Mouse (Mus musculus) brain, embryonic 14.5 days (tissue): ENCODE data around the gene Cblb.

Source experiments
- CTCF ChIP-seq: fragments of 200-500 bp; IDR thresholded peaks from 2 replicates; pipeline ENCODE4 v1.5.1; 2012; ENCODE audit warnings: inconsistent platforms, mild to moderate bottlenecking, moderate library complexity, borderline replicate concordance; ENCODE audit not compliant: insufficient read depth, insufficient read length; ENCODE audit errors: extremely low read depth
- POLR2A ChIP-seq: fragments of 200-500 bp; IDR thresholded peaks from 2 replicates; pipeline ENCODE4 v1.6.1; 2012; ENCODE audit warnings: mild to moderate bottlenecking, inconsistent platforms, borderline replicate concordance; ENCODE audit not compliant: poor library complexity, insufficient read depth, insufficient read length, severe bottlenecking; ENCODE audit errors: extremely low read depth

- TF ChIP-seq CTCF (no peak), POLR2A (no peak)
Measured at GRCm38 (mm10) chr16:51989259-51989658, 41.8 kb upstream of the Cblb start.
